Mouse (Mus musculus) midbrain, embryonic 14.5 days (tissue): Measurements from ENCODE around the gene Cend1. TPM values are rescaled to one million over a fixed set of nuclear protein-coding genes. Genes with fewer than 3 reads are reported as not detected.

Experiments used
- ATAC-seq: fragments of 200-750 bp; cut with Nextera tagmentation; 2 replicates; pipeline ENCODE4 v1.8.0; 2017; ENCODE audit warnings: moderate number of reproducible peaks, moderate library complexity; ENCODE audit not compliant: low FRiP score, low TSS enrichment
- DNase-seq: peaks from one replicate; pipeline ENCODE4 v3.0.0-alpha.2; 2015
- H3K27ac ChIP-seq: fragments of 300-500 bp; sonication (generic); replicated peaks from 2 replicates; pipeline ENCODE4 v1.5.1; 2014; ENCODE audit warnings: mild to moderate bottlenecking, low read depth, low read length, moderate library complexity
- H3K27me3 ChIP-seq: fragments of 300-500 bp; sonication (generic); 2 replicates; pipeline ENCODE4 v1.6.1; 2014; ENCODE audit warnings: low read length, control low read depth, mixed read lengths; ENCODE audit not compliant: control insufficient read depth, insufficient read depth
- H3K36me3 ChIP-seq: fragments of 300-500 bp; sonication (generic); 2 replicates; pipeline ENCODE4 v1.6.1; 2014; ENCODE audit warnings: low read length, control low read depth; ENCODE audit not compliant: control insufficient read depth, insufficient read depth
- H3K4me1 ChIP-seq: fragments of 300-500 bp; sonication (generic); 2 replicates; pipeline ENCODE4 v1.6.1; 2014; ENCODE audit warnings: mild to moderate bottlenecking, antibody characterized with exemption, low read length, control low read depth; ENCODE audit not compliant: control insufficient read depth, insufficient read depth
- H3K4me2 ChIP-seq: fragments of 300-500 bp; sonication (generic); 2 replicates; pipeline ENCODE4 v1.6.1; 2014; ENCODE audit warnings: mild to moderate bottlenecking, low read length, moderate library complexity
- H3K4me3 ChIP-seq: fragments of 300-500 bp; sonication (generic); replicated peaks from 2 replicates; pipeline ENCODE4 v1.5.1; 2014; ENCODE audit warnings: low read depth, low read length
- H3K9ac ChIP-seq: fragments of 300-500 bp; sonication (generic); replicated peaks from 2 replicates; pipeline ENCODE4 v1.6.1; 2014; ENCODE audit warnings: mild to moderate bottlenecking, low read length, moderate library complexity
- H3K9me3 ChIP-seq: fragments of 300-500 bp; sonication (generic); 2 replicates; pipeline ENCODE4 v1.6.1; 2016; ENCODE audit warnings: low read length, control low read depth, mixed read lengths; ENCODE audit not compliant: control insufficient read depth
- WGBS: fragments of 180-500 bp; shearing (Covaris S2); extraction: QIAGEN DNeasy Blood & Tissue Kit; methylation state at CpG from one replicate; pipeline ENCODE4 v1.1.7; 2014; 5-methylcytosine and 5-hydroxymethylcytosine counted together
- polyA plus RNA-seq: library from polyadenylated mRNA; unstranded; fragments of >200 nt; fragmentation: Nextera tagmentation; extraction: Ambion mirVana; gene quantifications from 2 replicates; pipeline ENCODE4 v1.2.1, GENCODE M21; 2014

Gene Cend1
- polyA plus RNA-seq, 1 experiment from 2014 or later, result 25.7 TPM

DNA sequence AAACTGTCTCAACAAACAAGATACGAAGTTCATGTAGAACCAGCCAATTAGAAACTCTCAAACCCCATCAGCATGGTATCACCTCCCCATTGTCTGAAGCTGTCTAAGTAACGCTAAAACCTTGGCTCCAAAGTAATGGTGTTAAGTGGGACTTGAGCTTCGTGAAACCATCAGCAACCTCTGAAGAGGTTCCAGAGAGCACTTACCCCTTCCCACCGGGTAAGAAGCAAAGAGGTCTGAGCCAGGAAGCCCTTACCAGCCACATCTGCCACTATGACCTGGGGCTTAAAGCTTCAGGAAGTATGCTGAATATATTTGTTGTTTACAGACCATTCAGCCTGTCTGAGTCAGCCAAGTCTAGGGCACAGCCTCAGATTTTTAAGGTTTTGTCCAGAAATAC lies 23.8 kb downstream of the Cend1 start:
- Histone ChIP-seq H3K4me1 (no peaks in the 10 kb centered on the region), H3K27ac (no peak overlapping the region), H3K36me3 (peaks cover 63% of the 10 kb centered on the region), H3K4me2 (no peak overlapping the region), H3K9me3 (no peaks in the 10 kb centered on the region), H3K9ac (no peak overlapping the region), H3K4me3 (no peak overlapping the region), H3K27me3 (no peaks in the 10 kb centered on the region)
- DNase-seq (no peak), ATAC-seq (no peak)
- WGBS, result 87% methylated on average over 4 of the region's 4 CpGs

DNA sequence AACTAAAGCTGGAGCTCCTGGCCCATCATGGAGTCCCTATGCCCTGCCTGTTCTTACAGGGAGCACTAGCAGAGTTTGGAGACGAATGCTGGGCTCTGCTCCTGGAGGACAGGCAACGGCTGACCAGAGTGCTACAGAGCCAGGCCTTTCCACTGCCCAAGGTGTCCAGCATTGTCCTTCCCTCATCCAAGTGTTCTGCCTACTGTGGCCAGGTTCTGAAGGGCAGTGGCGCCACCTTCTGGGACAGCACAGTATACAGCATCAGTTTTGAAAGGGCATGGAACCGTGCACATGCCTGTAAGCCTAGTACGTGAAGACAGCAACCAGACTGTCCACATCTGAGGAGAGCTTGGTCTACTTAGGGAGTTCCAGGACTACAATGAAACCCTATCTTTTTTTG lies 26.0 kb downstream of the Cend1 start:
- no peak overlapping the region for H3K4me2 ChIP-seq
- H3K27ac ChIP-seq, result no peak overlapping the region
- no peak overlapping the region for H3K4me3 ChIP-seq
- H3K4me1 ChIP-seq, result no peaks in the 10 kb centered on the region
- WGBS, result 43% methylated on average over 5 of the region's 5 CpGs
- H3K9me3 ChIP-seq, result no peaks in the 10 kb centered on the region
- no peak for ATAC-seq
- peaks cover 67% of the 10 kb centered on the region for H3K36me3 ChIP-seq
- no peak overlapping the region for H3K9ac ChIP-seq
- peak; percentile 64 for DNase-seq
- H3K27me3 ChIP-seq, result no peaks in the 10 kb centered on the region

DNA sequence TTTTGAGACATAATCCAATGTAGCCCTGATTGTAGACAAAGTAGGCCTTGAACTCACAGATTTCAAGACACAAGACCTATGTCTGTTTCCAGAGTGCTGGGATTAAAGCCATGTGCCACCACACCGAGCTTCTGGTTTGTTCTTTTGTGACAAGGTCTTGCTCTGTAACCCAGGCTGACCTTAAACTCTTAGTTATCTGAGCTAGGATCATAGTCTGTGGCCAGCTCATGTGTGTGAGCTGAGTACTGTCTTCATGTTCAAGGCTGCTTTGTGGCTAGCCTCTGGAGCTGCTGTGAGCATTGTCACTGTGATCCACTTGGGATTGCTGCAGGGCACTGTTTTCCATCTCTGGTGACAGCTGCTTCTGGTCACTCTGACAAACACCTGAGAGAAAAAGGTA lies 33.9 kb downstream of the Cend1 start:
- Histone ChIP-seq H3K27me3 (no peaks in the 10 kb centered on the region), H3K4me1 (peaks cover 13% of the 10 kb centered on the region), H3K36me3 (peaks cover 38% of the 10 kb centered on the region), H3K4me2 (no peak overlapping the region), H3K4me3 (no peak overlapping the region), H3K9ac (no peak overlapping the region), H3K9me3 (no peaks in the 10 kb centered on the region), H3K27ac (no peak overlapping the region)
- DNase-seq (no peak), ATAC-seq (no peak)
- 80% methylated on average over 1 of the region's 1 CpGs for WGBS

DNA sequence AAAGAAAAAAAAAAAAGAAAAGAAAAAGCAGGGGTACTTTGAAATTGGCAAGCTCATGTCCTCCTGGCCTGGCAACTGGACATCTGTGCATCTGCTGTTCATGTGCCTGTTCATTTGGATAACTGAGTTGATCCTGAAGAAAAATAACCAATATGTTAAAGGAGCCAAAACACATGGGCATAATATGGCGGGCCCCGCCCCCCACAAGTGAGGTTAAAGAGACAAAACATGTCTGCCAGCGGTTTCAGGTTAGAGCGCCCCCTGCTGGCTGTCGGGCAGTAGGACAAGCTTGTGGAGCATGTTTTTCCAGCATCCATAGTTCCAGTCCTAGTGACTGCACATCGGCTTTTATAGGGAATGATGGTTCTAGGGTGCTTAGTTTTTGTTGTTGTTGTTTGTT lies 34.5 kb downstream of the Cend1 start:
- peaks cover 13% of the 10 kb centered on the region for H3K4me1 ChIP-seq
- no peak overlapping the region for H3K4me3 ChIP-seq
- WGBS, result 16% methylated on average over 6 of the region's 6 CpGs
- no peak overlapping the region for H3K9ac ChIP-seq
- DNase-seq (peak; percentile 76), ATAC-seq (no peak)
- no peak overlapping the region for H3K27ac ChIP-seq
- no peak overlapping the region for H3K4me2 ChIP-seq
- H3K36me3 ChIP-seq, result peaks cover 33% of the 10 kb centered on the region
- H3K9me3 ChIP-seq, result no peaks in the 10 kb centered on the region
- H3K27me3 ChIP-seq, result no peaks in the 10 kb centered on the region

DNA sequence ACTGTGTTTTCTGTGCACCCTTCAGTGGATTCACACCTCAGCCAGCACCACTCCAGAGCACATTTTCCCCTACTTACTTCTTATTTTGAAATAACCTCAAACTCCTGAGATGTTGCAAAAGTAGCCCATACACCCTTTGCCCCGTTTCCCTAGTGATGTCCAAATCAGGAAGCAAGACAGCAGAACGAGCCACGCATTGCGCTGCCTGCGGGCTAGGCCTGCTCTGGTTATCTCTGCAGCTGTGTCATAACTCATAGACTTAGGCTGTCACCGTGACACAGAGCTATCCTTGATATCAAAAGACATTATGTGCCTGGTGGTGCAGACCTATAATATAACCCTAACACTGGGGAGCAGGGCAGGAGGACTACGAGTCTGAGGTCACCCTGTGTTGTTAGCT lies 35.1 kb downstream of the Cend1 start:
- DNase-seq (no peak), ATAC-seq (no peak)
- Histone ChIP-seq H3K4me1 (peaks cover 13% of the 10 kb centered on the region), H3K9ac (no peak overlapping the region), H3K27me3 (no peaks in the 10 kb centered on the region), H3K27ac (no peak overlapping the region), H3K9me3 (no peaks in the 10 kb centered on the region), H3K4me3 (no peak overlapping the region), H3K36me3 (peaks cover 29% of the 10 kb centered on the region), H3K4me2 (no peak overlapping the region)
- WGBS, result 91% methylated on average over 7 of the region's 7 CpGs

DNA sequence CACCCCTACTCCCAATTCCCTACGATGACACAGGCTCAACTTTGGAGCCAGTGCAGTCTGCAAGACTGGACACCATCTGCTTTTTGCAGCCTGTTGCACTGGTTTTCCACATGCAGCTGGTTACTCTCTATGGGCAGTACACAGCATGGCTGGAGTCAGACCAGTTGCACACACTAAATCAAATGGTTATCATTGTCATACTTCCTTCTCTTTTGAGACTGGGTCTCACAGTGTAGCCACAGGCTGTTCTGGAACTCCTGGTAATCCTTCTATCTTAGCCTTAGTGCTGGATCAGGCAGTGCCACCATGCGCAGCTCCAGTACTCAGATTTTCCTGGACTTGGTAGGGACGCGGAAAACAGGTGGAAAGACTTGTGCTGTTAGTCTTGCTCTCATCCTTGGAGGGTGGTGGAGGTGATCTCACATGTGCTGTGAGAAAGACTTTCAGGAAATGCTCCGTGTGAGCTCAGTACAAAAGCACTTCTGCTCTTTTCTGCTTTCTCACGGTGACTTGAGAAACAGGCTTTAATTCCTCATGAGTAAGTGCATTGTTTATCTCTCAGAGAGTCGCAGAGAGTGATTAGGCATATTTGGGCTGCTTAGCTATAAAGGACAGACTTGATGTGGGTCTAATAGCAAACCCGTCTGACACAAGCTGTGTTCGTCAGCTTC lies 36.6 kb downstream of the Cend1 start:
- peaks cover 13% of the 10 kb centered on the region for H3K4me1 ChIP-seq
- peak overlapping the region; percentile 72 for H3K4me2 ChIP-seq
- no peaks in the 10 kb centered on the region for H3K9me3 ChIP-seq
- H3K4me3 ChIP-seq, result peak overlapping the region; percentile 65
- 38% methylated on average over 9 of the region's 9 CpGs for WGBS
- H3K27ac ChIP-seq, result peak overlapping the region; percentile 66; the same call in 1 of the 2 replicates
- peak overlapping the region; percentile 50 for H3K9ac ChIP-seq
- ATAC-seq (peak; percentile 61), DNase-seq (no peak)
- H3K27me3 ChIP-seq, result no peaks in the 10 kb centered on the region
- peaks cover 14% of the 10 kb centered on the region for H3K36me3 ChIP-seq

DNA sequence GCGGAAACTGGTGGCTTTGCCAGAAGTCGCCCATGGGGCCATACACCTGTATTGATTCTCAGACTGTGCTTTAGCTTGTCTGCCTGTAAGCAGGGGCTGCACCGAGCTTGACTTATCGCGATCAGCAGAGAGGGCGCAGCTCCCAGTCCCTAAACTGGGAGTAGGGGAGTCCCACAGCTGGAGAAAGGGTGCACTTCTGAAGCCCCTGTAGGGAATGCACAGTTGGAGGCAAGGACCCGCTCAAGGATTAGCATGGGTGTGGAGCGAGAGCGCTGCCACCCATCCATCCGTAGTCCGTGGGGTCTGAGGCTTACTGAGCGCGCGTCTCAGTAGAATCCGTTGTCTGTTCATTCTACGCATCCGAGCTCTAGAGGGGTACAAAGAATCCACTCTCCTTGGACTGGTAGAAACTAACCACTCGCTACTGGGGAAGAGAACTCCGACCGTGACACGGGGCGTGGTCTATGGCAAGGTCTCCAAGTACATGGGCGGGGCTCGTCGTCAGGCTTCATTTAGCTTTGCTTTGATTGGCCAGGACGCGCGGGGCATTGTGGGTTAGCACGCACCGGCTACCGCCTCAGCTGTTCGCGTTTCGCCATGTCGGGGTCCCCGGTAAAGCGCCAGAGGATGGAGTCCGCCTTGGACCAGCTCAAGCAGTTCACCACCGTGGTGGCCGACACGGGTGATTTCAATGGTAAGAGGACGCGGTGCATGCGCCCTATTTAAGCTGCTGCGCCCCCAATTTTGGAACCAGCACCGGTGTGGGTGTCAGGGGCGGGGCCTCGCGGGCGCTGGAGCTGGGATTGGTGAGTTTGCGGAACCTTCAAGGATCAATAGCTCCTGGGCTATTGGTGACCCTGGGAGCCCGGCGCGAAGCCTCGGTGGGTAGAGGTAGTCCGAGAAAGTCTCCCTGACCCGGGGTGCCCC lies 37.4 kb downstream of the Cend1 start, which contains the start of gene Taldo1:
Taldo1 (plus strand) TSS at position 575 of the 927 bp plus-strand sequence.
- peak within 1 kb of the TSS; percentile 50 for H3K9ac ChIP-seq
- H3K27ac ChIP-seq, result peak within 1 kb of the TSS; percentile 66
- no peaks in the 10 kb centered on the region for H3K27me3 ChIP-seq
- WGBS, result under 1% methylated on average over 57 of the region's 57 CpGs
- peak within 1 kb of the TSS; percentile 72 for H3K4me2 ChIP-seq
- H3K4me3 ChIP-seq, result peak within 1 kb of the TSS; percentile 65
- peak; percentile 97 for DNase-seq
- no peaks in the 10 kb centered on the region for H3K9me3 ChIP-seq
- peaks cover 13% of the 10 kb centered on the region for H3K4me1 ChIP-seq
- ATAC-seq, result peak; percentile 96
- peaks cover 10% of the 10 kb centered on the region for H3K36me3 ChIP-seq

DNA sequence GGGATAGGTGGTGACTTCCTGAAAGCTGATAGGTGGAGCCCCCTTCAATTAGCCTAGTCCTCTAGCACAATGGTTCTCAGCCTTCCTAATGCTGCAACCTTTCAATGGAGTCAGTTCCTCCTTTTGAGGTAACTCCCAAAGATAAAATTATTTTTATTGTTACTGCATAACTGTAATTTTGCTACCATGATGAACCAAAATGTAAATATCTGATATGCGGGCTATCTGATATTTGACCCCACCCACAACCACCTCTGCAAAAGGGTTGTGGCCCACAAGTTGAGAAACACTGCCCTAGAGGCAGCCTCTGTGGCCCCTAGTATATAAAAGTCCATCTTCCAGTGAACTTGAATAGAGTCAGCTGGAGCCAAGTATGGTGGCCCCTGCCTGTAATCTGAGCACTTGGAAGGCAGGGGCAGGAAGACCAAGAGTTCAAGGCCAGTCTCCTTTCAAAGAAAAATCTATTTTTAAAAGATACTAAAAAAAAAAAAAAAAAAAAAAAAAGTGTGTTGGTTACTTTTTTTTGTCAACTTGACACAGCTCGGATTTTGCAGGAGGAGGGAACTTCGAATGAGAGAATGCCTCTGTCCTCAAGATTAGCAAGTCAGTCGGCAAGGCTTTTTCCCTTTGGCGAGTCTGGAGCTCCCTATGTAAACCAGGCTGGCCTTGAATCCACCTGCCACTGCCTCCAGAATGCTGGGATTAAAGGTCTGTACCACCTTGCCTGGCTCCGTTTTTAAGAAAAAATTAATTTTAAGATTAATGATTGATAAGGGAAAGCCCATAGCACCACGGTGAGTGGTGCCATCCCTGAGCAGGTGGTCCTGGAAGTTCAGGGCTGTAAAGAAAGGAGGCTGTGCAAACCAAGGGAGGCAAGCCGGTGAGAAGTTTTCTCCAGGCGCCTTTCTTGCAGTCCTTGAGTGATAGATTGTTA lies 38.7 kb downstream of the Cend1 start:
- Histone ChIP-seq H3K4me3 (peak overlapping the region; percentile 65; the same call in 1 of the 2 replicates), H3K4me1 (peaks cover 13% of the 10 kb centered on the region)
- WGBS, result 58% methylated on average over 9 of the region's 9 CpGs

More for the DNA sequence above, 38.7 kb downstream of the Cend1 start:
- Histone ChIP-seq H3K27ac (no peak overlapping the region), H3K36me3 (no peaks in the 10 kb centered on the region), H3K9me3 (no peaks in the 10 kb centered on the region), H3K27me3 (no peaks in the 10 kb centered on the region), H3K4me2 (no peak overlapping the region), H3K9ac (no peak overlapping the region)
- ATAC-seq, result no peak
- no peak for DNase-seq
